Mouse (Mus musculus): ENCODE results near the gene Ankrd39. TPM values are rescaled to one million over a fixed set of nuclear protein-coding genes. Genes with fewer than 3 reads are reported as not detected.

Gene Ankrd39
- polyA plus RNA-seq, 1 experiment from 2014 or later: 19.6 TPM

DNA sequence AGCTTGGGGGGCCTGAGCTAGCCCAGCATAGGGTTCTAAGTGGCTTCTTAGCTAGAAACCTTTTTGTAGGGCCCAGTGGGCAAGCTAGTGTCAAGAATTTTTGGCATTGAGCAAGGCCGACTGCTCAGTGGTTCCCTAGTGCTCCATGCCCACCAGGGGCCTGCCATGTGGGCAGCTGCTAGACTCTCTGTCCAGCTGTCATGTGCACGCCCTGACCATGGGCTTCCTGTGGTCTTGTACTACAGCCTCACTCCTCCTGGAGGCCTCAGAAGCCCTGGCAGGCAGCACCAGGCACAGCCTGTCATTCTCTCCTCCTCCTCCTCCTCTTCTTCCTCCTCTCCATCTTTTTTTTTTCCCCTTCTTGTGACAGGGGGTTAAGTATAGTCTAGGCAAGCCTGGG lies 49.9 kb downstream of the Ankrd39 start:
- no peak overlapping the region for H3K4me2 ChIP-seq (replicated peaks)
- ATAC-seq (ENCODE audit: low FRiP score, low read depth): no peak
- no peaks in the 10 kb centered on the region for H3K27me3 ChIP-seq
- no peaks in the 10 kb centered on the region for H3K4me1 ChIP-seq
- no peak overlapping the region for H3K9ac ChIP-seq (replicated peaks)
- 86% methylated on average over 2 of the region's 2 CpGs for WGBS
- peaks cover 13% of the 10 kb centered on the region; the same call in 1 of the 2 replicates for H3K36me3 ChIP-seq
- no peaks in the 10 kb centered on the region for H3K9me3 ChIP-seq
- no peak overlapping the region for H3K27ac ChIP-seq (replicated peaks)
- no peak overlapping the region for H3K4me3 ChIP-seq

GRCm38 (mm10) chr1:36496719-36497118 lies 50.5 kb downstream of the Ankrd39 start:
- Histone ChIP-seq H3K27me3 (no peaks in the 10 kb centered on the region), H3K4me2 (replicated peaks) (no peak overlapping the region), H3K9me3 (no peaks in the 10 kb centered on the region), H3K4me1 (no peaks in the 10 kb centered on the region), H3K36me3 (peaks cover 13% of the 10 kb centered on the region; the same call in 1 of the 2 replicates), H3K27ac (replicated peaks) (no peak overlapping the region), H3K9ac (replicated peaks) (no peak overlapping the region), H3K4me3 (no peak overlapping the region)
- WGBS: 67% methylated on average over 2 of the region's 2 CpGs
- no peak for ATAC-seq (ENCODE audit: low FRiP score, low read depth)

DNA sequence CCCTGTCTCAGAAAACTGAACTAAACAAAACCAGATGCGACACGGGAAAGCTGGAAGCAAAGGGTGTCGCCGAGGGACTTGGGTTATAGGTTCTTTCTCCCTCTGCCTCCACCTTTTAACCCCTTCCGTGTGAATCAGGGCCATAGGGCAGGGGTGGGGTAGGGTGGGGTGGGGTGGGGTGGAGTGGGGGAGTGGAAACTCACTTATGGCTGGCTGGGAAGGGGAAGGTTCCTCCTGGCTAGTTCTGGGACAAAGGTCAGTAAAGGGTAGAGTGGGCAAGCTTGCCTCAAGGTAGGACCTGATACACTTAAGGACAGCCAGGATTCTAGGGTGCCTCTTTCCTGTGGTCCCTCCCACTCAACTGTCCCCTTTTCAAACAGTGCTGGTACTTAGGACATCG lies 53.9 kb downstream of the Ankrd39 start:
- Histone ChIP-seq H3K36me3 (no peaks in the 10 kb centered on the region; the same call in 1 of the 2 replicates), H3K9ac (replicated peaks) (no peak overlapping the region), H3K4me2 (replicated peaks) (no peak overlapping the region), H3K9me3 (no peaks in the 10 kb centered on the region), H3K4me3 (no peak overlapping the region), H3K27ac (replicated peaks) (no peak overlapping the region), H3K27me3 (no peaks in the 10 kb centered on the region), H3K4me1 (no peaks in the 10 kb centered on the region)
- no peak for ATAC-seq (ENCODE audit: low FRiP score, low read depth)
- 79% methylated on average over 6 of the region's 6 CpGs for WGBS

GRCm38 (mm10) chr1:36492416-36493139 lies 54.7 kb downstream of the Ankrd39 start:
- H3K27me3 ChIP-seq: no peaks in the 10 kb centered on the region
- H3K9me3 ChIP-seq: no peaks in the 10 kb centered on the region
- no peaks in the 10 kb centered on the region for H3K4me1 ChIP-seq
- WGBS: 50% methylated on average over 9 of the region's 9 CpGs
- no peak overlapping the region for H3K4me3 ChIP-seq
- H3K9ac ChIP-seq (replicated peaks): no peak overlapping the region
- ATAC-seq (ENCODE audit: low FRiP score, low read depth): 0 out of 2 replicates have a peak, but pooled peaks have one; percentile 44
- H3K36me3 ChIP-seq: no peaks in the 10 kb centered on the region
- H3K27ac ChIP-seq (replicated peaks): no peak overlapping the region
- H3K4me2 ChIP-seq (replicated peaks): no peak overlapping the region

DNA sequence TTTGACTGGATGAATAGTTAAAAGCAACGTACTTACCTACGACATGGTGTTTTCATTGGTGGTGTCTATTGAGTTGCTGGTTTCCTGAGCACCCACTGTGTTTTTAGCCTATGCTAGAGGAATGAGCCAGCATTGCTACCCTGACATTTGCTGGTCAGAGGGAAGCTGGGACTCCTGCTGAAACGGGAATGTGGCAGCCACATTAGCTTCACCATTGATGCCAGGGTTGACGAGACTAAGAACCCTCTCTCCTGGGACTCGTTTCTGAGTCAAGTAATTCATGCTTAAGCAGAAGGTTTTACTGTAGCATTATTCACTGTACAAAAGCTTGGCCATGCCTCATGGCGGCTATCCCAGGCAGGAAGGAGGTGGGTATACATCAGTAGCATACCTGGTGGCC lies 57.6 kb downstream of the Ankrd39 start:
- WGBS: 72% methylated on average over 6 of the region's 6 CpGs
- Histone ChIP-seq H3K4me3 (no peak overlapping the region), H3K4me2 (replicated peaks) (no peak overlapping the region), H3K27me3 (no peaks in the 10 kb centered on the region), H3K27ac (replicated peaks) (no peak overlapping the region), H3K9me3 (no peaks in the 10 kb centered on the region), H3K36me3 (no peaks in the 10 kb centered on the region), H3K4me1 (no peaks in the 10 kb centered on the region), H3K9ac (replicated peaks) (no peak overlapping the region)
- no peak for ATAC-seq (ENCODE audit: low FRiP score, low read depth)

Small RNA genes within 50 kb of the gene (microRNA-seq; reads per million reads assigned to microRNA genes)
- not detected for gene Gm47280

Other genes starting within 250 kb of the Ankrd39 start
- gene Arid5a, start 239.7 kb downstream of the Ankrd39 start, polyA plus RNA-seq (2016; fragmentation: Nextera tagmentation; extraction: Ambion mirVana): 2.9 and 3.1 TPM in 2 replicates
- gene Kansl3, start 178.3 kb downstream of the Ankrd39 start, polyA plus RNA-seq (2016; fragmentation: Nextera tagmentation; extraction: Ambion mirVana): 49.6 and 50.8 TPM in 2 replicates
- 2.3 and 3.1 TPM in 2 replicates for gene Fer1l5, start 175.2 kb downstream of the Ankrd39 start, polyA plus RNA-seq (2016; fragmentation: Nextera tagmentation; extraction: Ambion mirVana)
- 73.8 and 74.5 TPM in 2 replicates for gene Lman2l, start 102.2 kb downstream of the Ankrd39 start, polyA plus RNA-seq (2016; fragmentation: Nextera tagmentation; extraction: Ambion mirVana)
- gene Cnnm4, start 75.8 kb downstream of the Ankrd39 start, polyA plus RNA-seq (2016; fragmentation: Nextera tagmentation; extraction: Ambion mirVana): 10.2 and 10.5 TPM in 2 replicates
- gene Cnnm3, start 35.6 kb downstream of the Ankrd39 start, polyA plus RNA-seq (2016; fragmentation: Nextera tagmentation; extraction: Ambion mirVana): 3.8 and 4.6 TPM in 2 replicates
- gene Ankrd23, start 10.6 kb downstream of the Ankrd39 start, polyA plus RNA-seq (2016; fragmentation: Nextera tagmentation; extraction: Ambion mirVana): 19.8 and 21.1 TPM in 2 replicates
- gene Gm42417, start 8.0 kb downstream of the Ankrd39 start, polyA plus RNA-seq (2016; fragmentation: Nextera tagmentation; extraction: Ambion mirVana): 0.55 TPM in 1 of 2 replicates, not detected in the other
- 35.2 and 37.6 TPM in 2 replicates for gene Sema4c, start 10.9 kb upstream of the Ankrd39 start, polyA plus RNA-seq (2016; fragmentation: Nextera tagmentation; extraction: Ambion mirVana)
- not detected in 2 replicates for gene Fam178b, start 135.7 kb upstream of the Ankrd39 start, polyA plus RNA-seq (2016; fragmentation: Nextera tagmentation; extraction: Ambion mirVana)
- 466 and 473 TPM in 2 replicates for gene Cox5b, start 144.0 kb upstream of the Ankrd39 start, polyA plus RNA-seq (2016; fragmentation: Nextera tagmentation; extraction: Ambion mirVana)
- 0.27 TPM in 2 replicates for gene 4933424G06Rik, start 162.7 kb upstream of the Ankrd39 start, polyA plus RNA-seq (2016; fragmentation: Nextera tagmentation; extraction: Ambion mirVana)
- gene Actr1b, start 167.0 kb upstream of the Ankrd39 start, polyA plus RNA-seq (2016; fragmentation: Nextera tagmentation; extraction: Ambion mirVana): 109 and 118 TPM in 2 replicates
- 0.24 and 0.26 TPM in 2 replicates for gene Zap70, start 214.4 kb upstream of the Ankrd39 start, polyA plus RNA-seq (2016; fragmentation: Nextera tagmentation; extraction: Ambion mirVana)